Mouse (Mus musculus) intestine, postnatal 0 days (tissue): ENCODE results near the gene Slc25a10. TPM values are rescaled to one million over a fixed set of nuclear protein-coding genes. Genes with fewer than 3 reads are reported as not detected.
A peak's percentile ranks its signal among the peaks of the same experiment; 100 is the strongest.
"Not testable (repeated sequence)": the region's sequence is repeated elsewhere in the genome, so short reads cannot be mapped to it uniquely, and the experiment has no call there.

ENCODE experiments used
- ATAC-seq: fragments of 200-750 bp; cut with Nextera tagmentation; 2 replicates; pipeline ENCODE4 v1.8.0; 2017; ENCODE audit warnings: mild to moderate bottlenecking, moderate TSS enrichment, moderate library complexity
- H3K27ac ChIP-seq: fragments of 300-500 bp; sonication (generic); 2 replicates; pipeline ENCODE4 v1.5.1; 2014; ENCODE audit warnings: mild to moderate bottlenecking, low read depth, low read length, moderate library complexity
- H3K27me3 ChIP-seq: fragments of 300-500 bp; sonication (generic); replicated peaks from 2 replicates; pipeline ENCODE4 v1.6.1; 2014; ENCODE audit warnings: low read length, mixed read lengths; ENCODE audit not compliant: control insufficient read depth, insufficient read depth
- H3K36me3 ChIP-seq: fragments of 300-500 bp; sonication (generic); 2 replicates; pipeline ENCODE4 v1.6.1; 2014; ENCODE audit warnings: mild to moderate bottlenecking, moderate library complexity; ENCODE audit not compliant: control insufficient read depth, insufficient read depth
- H3K4me1 ChIP-seq: fragments of 300-500 bp; sonication (generic); replicated peaks from 2 replicates; pipeline ENCODE4 v1.6.1; 2014; ENCODE audit warnings: antibody characterized with exemption, low read length, mixed read lengths; ENCODE audit not compliant: control insufficient read depth, insufficient read depth
- H3K4me2 ChIP-seq: fragments of 300-500 bp; sonication (generic); replicated peaks from 2 replicates; pipeline ENCODE4 v1.6.1; 2014; ENCODE audit warnings: low read depth, mild to moderate bottlenecking, moderate library complexity
- H3K4me3 ChIP-seq: fragments of 300-500 bp; sonication (generic); 2 replicates; pipeline ENCODE4 v1.5.1; 2014; ENCODE audit warnings: low read depth, low read length
- H3K9ac ChIP-seq: fragments of 300-500 bp; sonication (generic); 2 replicates; pipeline ENCODE4 v1.6.1; 2014; ENCODE audit warnings: mild to moderate bottlenecking, low read depth, low read length
- H3K9me3 ChIP-seq: fragments of 300-500 bp; sonication (generic); 2 replicates; pipeline ENCODE4 v1.6.1; 2016; ENCODE audit warnings: mixed run types; ENCODE audit not compliant: control insufficient read depth
- CTCF ChIP-seq: sonication (generic); IDR thresholded peaks from 2 replicates; pipeline ENCODE4 v1.5.1; 2016; ENCODE audit warnings: low read depth, mild to moderate bottlenecking, control low read depth, antibody characterized with exemption, moderate library complexity
- WGBS: fragments of 180-500 bp; shearing (Covaris S2); extraction: QIAGEN DNeasy Blood & Tissue Kit; methylation state at CpG from one replicate; pipeline ENCODE4 v1.1.7; 2014; 5-methylcytosine and 5-hydroxymethylcytosine counted together
- polyA plus RNA-seq: library from polyadenylated mRNA; unstranded; fragments of >200 nt; fragmentation: Nextera tagmentation; extraction: Ambion mirVana; gene quantifications from 2 replicates; pipeline ENCODE4 v1.2.1, GENCODE M21; 2015

The Slc25a10 gene
- polyA plus RNA-seq, 1 experiment from 2014 or later: 139 TPM

GRCm38 (mm10) chr11:120512790-120513453 is 21.3 kb downstream of the Slc25a10 start:
- Histone ChIP-seq H3K4me2 (no peak overlapping the region), H3K9me3 (no peaks in the 10 kb centered on the region)
- no peak for ATAC-seq

GRCm38 (mm10) chr11:120514262-120514661 is 22.6 kb downstream of the Slc25a10 start:
- H3K4me3 ChIP-seq, H3K4me1 ChIP-seq, H3K9ac ChIP-seq, H3K4me2 ChIP-seq, H3K9me3 ChIP-seq, H3K27me3 ChIP-seq, H3K27ac ChIP-seq, ATAC-seq, H3K36me3 ChIP-seq: not testable (repeated sequence)
- 89% methylated on average over 2 of the region's 2 CpGs for WGBS

More at GRCm38 (mm10) chr11:120512790-120513453, 21.3 kb downstream of the Slc25a10 start:
- TF ChIP-seq CTCF: no peak
- no peaks in the 10 kb centered on the region for H3K36me3 ChIP-seq
- no peak overlapping the region for H3K27ac ChIP-seq
- H3K4me1 ChIP-seq: peaks cover 4% of the 10 kb centered on the region; the same call in 1 of the 2 replicates
- H3K27me3 ChIP-seq: no peaks in the 10 kb centered on the region
- no peak overlapping the region for H3K9ac ChIP-seq
- H3K4me3 ChIP-seq: no peak overlapping the region
- 35% methylated on average over 6 of the region's 6 CpGs for WGBS

- Histone ChIP-seq H3K4me2 (peak overlapping the region; percentile 21; the same call in 1 of the 2 replicates), H3K36me3 (no peaks in the 10 kb centered on the region), H3K4me3 (no peak overlapping the region), H3K9ac (peak overlapping the region; percentile 46), H3K27ac (peak overlapping the region; percentile 83), H3K27me3 (no peaks in the 10 kb centered on the region), H3K9me3 (no peaks in the 10 kb centered on the region), H3K4me1 (no peaks in the 10 kb centered on the region; the same call in 1 of the 2 replicates)
- WGBS: 12% methylated on average over 17 of the region's 17 CpGs
- TF ChIP-seq CTCF: peak; percentile 99
- peak; percentile 84 for ATAC-seq
These were observed 24.0 kb downstream of the Slc25a10 start for GRCm38 (mm10) chr11:120515611-120516010.

- Histone ChIP-seq H3K27ac (0 out of 2 replicates have a peak overlapping the region, but pooled peaks have one; percentile 41), H3K9ac (no peak overlapping the region), H3K4me1 (no peaks in the 10 kb centered on the region), H3K27me3 (no peaks in the 10 kb centered on the region), H3K4me2 (no peak overlapping the region), H3K9me3 (no peaks in the 10 kb centered on the region), H3K36me3 (no peaks in the 10 kb centered on the region), H3K4me3 (no peak overlapping the region)
- no peak for TF ChIP-seq CTCF
- WGBS: 78% methylated on average over 4 of the region's 4 CpGs
- no peak for ATAC-seq
These were observed 25.5 kb downstream of the Slc25a10 start for GRCm38 (mm10) chr11:120517147-120517546.

GRCm38 (mm10) chr11:120518027-120518426 is 26.4 kb downstream of the Slc25a10 start:
- peak; percentile 87 for ATAC-seq
- peak overlapping the region; percentile 37; the same call in 1 of the 2 replicates for H3K4me2 ChIP-seq
- H3K9ac ChIP-seq: 0 out of 2 replicates have a peak overlapping the region, but pooled peaks have one; percentile 11

GRCm38 (mm10) chr11:120518558-120518957 is 26.9 kb downstream of the Slc25a10 start:
- H3K4me2 ChIP-seq: peak overlapping the region; percentile 37; the same call in 1 of the 2 replicates
- ATAC-seq: peak; percentile 84
- no peaks in the 10 kb centered on the region for H3K4me1 ChIP-seq
- no peak for TF ChIP-seq CTCF
- 26% methylated on average over 6 of the region's 6 CpGs for WGBS
- no peak overlapping the region for H3K4me3 ChIP-seq
- H3K9me3 ChIP-seq: no peaks in the 10 kb centered on the region
- no peaks in the 10 kb centered on the region for H3K36me3 ChIP-seq
- peak overlapping the region; percentile 96 for H3K27ac ChIP-seq
- 0 out of 2 replicates have a peak overlapping the region, but pooled peaks have one; percentile 11 for H3K9ac ChIP-seq
- H3K27me3 ChIP-seq: no peaks in the 10 kb centered on the region

More at GRCm38 (mm10) chr11:120518027-120518426, 26.4 kb downstream of the Slc25a10 start:
- Histone ChIP-seq H3K36me3 (no peaks in the 10 kb centered on the region), H3K27me3 (no peaks in the 10 kb centered on the region), H3K4me1 (no peaks in the 10 kb centered on the region), H3K4me3 (no peak overlapping the region), H3K27ac (peak overlapping the region; percentile 96), H3K9me3 (no peaks in the 10 kb centered on the region)
- no peak for TF ChIP-seq CTCF
- WGBS: 31% methylated on average over 6 of the region's 6 CpGs
